Mouse (Mus musculus) liver (tissue): Measurements from ENCODE around the gene Tmod4.
"Not testable (repeated sequence)": the region's sequence is repeated elsewhere in the genome, so short reads cannot be mapped to it uniquely, and the experiment has no call there.

Experiments used
- DNase-seq: peaks from one replicate; pipeline ENCODE4 v3.0.0-alpha.2; 2020; ENCODE audit warnings: mixed read lengths

Tmod4 gene

DNA sequence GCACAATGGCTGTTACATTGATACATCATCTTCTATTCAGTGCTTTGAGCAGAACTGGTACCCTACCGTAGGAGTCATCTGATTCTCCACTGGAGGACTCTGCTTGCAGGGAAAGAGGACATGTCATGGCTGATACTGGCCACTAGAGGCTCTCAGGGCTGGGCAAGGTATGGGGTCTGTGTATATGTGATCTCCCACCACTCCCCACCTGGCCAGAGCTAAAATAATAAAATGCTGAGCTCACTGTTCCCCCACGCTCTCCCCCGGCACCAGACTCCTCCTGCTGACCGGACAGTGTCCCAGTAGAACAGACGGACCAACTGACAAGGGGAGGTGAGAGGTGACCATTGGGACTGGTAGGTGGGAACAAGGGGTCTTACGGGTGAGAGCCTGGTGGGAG lies at the start of gene Tmod4:
Tmod4 (plus strand) TSS at position 231 of the 400 bp plus-strand sequence.
- no peak for DNase-seq

GRCm38 (mm10) chr3:95088071-95088470 lies 36.2 kb upstream of the Tmod4 start:
- DNase-seq = no peak

DNA sequence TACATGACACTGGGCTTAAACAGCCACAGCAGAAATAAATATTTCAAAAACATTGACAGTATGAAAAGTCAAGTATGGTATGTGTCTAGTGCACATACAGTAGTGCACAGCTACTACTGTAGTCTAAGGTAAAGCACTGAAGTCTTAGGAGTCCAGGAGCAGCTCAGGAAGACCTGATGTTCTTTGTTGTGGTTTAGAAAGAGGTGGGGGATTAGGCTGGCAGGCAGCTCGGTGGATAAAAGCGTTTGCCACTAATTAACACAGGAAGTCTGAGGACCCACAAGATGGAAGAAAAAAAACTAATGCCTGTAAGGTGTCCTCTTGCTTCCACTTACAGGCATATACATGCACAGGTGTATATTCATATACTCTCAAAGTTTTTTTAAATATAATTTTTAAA lies 23.4 kb upstream of the Tmod4 start:
- no peak for DNase-seq

DNA sequence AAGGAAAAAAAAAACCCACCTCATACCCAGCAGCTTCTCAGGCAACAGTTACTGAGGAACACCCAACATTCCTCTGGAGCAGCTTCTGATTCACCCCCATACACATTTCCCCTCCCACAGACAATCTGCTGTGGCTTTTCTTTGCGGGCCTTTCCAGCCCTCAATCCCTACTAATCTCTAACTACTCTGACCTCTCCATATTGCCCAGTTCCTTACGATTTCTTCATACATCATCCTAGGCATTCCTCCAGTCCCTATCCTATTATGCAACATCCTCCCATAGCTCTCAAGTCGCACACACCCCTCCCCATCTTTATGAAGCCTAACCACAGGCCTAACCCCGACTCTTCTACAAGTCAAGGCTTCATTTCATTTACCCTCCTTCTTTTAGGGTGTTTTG lies 19.2 kb upstream of the Tmod4 start:
- DNase-seq = no peak

DNA sequence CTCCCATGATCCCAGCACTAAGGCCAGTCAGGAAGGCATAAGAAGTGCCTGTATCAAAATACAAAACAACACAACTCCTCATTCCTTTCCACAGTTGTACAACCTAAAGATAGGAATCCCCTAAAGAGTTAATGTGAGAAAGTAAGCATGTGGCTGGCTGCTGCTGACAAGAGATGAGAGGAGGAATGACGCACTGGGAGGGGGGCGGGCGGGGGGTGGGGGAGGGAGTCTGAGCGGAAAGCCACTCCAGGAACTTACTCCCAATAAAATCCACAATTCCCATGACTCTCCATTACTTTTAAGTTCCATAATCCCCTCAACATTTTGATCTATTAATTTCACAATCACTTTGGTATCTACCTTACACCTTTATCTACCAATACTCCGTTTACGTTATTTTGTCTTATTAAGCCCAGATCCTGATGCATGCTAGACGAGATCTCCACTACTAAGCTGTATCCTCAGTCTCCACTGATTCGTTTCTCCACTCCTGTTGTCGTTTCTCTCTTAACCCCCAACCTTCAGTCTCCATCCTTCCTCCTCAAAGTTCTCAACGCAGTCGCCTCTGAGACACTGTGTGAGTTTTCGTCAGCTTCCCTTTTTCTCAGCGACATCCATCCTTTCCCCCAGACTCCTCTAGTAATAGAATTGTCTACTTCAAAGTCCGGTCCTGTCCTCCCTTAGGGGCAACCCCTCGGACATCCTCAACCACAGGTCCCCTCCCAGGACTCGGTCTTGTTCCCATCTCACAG lies 18.5 kb upstream of the Tmod4 start:
- peak; percentile 49 for DNase-seq

GRCm38 (mm10) chr3:95106338-95107117 lies 17.7 kb upstream of the Tmod4 start, which contains the start of gene Pip5k1a:
TSS of gene Pip5k1a (minus strand) at chr3:95106930.
- DNase-seq = peak; percentile 98

GRCm38 (mm10) chr3:95107308-95107707 lies 17.0 kb upstream of the Tmod4 start:
- DNase-seq = not testable (repeated sequence)

GRCm38 (mm10) chr3:95107898-95108297 lies 16.4 kb upstream of the Tmod4 start:
- DNase-seq = no peak

- peak; percentile 88 for DNase-seq
Measured at GRCm38 (mm10) chr3:95110911-95111726, 13.2 kb upstream of the Tmod4 start, which contains the start of gene Vps72. TSS of gene Vps72 (plus strand) at chr3:95111022.

- no peak for DNase-seq
Measured at GRCm38 (mm10) chr3:95112760-95113159, 11.5 kb upstream of the Tmod4 start.

GRCm38 (mm10) chr3:95117751-95118150 lies 6.5 kb upstream of the Tmod4 start:
- DNase-seq = no peak

GRCm38 (mm10) chr3:95121580-95121979 lies 2.7 kb upstream of the Tmod4 start:
- DNase-seq = no peak

GRCm38 (mm10) chr3:95124972-95125371 lies 696 bp downstream of the Tmod4 start:
- no peak for DNase-seq

GRCm38 (mm10) chr3:95129226-95129651 lies 5.0 kb downstream of the Tmod4 start:
- no peak for DNase-seq

DNA sequence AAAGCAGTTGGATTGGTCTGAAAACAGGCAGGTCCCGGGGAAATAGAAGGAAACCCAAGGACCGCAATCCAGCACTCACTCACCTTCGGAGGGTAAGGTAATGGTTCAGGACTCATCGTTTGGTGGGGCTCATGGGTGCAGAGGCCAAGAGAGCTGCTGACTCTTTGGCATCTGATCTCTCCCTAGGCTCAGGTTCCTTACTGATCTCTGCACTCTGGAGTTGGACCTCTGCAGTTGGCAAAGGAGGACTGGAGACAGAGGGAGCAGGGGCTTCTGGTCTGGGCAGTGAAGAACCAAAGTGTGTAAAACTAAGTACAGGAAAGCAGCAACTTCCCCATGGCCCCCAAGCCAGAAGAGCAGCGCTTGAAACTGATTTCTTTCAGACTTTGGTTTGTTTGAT lies 5.8 kb downstream of the Tmod4 start:
- DNase-seq = no peak

DNA sequence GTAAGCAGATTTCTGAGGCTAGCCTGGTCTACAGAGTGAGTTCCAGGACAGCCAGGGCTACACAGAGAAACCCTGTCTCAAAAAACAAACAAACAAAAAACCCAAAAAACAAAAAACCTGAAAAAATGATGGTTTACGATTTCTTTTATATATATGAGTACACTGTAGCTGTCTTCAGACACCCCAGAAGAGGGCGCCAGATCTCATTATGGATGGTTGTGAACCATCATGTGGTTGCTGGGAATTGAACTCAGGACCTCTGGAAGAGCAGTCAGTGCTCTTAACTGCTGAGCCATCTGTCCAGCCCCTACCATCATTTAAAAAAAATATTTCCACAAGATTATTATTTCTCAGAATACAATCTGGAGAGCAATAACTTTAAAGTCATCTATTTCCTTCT lies 8.1 kb downstream of the Tmod4 start:
- not testable (repeated sequence) for DNase-seq

DNA sequence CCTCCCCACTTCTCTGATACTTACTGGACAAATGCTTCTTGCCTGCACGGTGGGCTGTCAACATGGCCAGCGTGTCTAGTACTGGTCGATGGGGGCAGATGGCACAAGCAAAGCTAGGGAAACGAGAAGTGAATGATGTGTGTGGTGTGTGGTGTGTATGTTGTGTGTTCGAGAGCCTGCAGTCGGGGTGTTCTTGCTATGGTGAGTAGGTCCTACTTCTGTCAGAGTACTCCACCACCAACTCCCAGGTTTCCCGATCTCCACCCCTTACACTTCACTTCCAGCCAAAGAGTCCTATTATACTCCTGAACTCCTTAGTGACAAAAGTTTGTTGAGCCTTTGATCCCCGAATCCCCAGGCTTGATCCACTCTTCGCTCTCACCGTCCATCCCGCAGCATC lies 8.9 kb downstream of the Tmod4 start:
- no peak for DNase-seq

DNA sequence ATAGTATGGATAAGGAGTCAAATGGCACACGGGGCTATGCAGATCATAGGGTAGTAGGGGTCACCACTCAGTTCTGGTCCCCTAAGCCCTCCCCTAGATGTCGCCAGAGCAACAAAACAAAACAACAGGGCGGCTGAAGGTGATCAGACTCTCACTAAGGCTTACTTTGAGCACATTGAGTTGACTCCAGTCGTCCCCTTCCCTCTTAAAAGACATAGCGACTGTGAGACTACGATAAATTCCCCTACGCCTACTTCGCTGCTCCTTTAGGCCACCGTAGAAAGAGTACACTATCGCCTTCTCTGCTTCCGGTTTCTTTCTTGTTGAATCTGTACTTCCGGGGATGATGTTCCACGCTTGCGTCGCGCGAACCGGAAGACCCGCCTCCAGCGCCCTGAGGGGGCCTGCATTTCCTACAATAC lies 9.4 kb downstream of the Tmod4 start, which contains the start of the genes Scnm1 and Lysmd1:
Scnm1 (minus strand) TSS at position 332 of the 422 bp plus-strand sequence.
Lysmd1 (plus strand) TSS at position 409 of the 422 bp plus-strand sequence.
- peak; percentile 90 for DNase-seq

DNA sequence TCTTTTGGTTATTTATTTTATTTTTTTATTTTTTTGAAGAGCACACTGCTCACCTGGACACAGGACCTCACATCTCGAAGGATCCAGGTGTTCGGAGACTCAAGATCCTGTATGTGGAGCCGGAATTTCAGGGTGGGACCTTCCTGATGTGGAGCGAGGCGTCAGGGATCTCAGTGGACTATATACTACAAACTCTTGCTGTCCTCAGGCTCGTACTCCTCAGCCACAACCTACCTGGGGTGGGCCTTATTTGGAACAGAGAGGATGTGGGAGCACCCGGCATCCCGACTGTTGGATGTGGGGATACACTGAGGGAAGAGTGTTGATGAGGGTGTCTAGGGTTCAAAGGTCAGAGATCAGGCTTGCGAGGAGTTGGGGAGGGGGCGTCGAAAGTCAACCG lies 9.9 kb downstream of the Tmod4 start:
- DNase-seq = not testable (repeated sequence)

- DNase-seq = peak; percentile 84
Measured at GRCm38 (mm10) chr3:95135023-95135422, 10.7 kb downstream of the Tmod4 start.

GRCm38 (mm10) chr3:95135433-95136052 lies 11.3 kb downstream of the Tmod4 start:
- DNase-seq = no peak

GRCm38 (mm10) chr3:95136336-95136735 lies 12.1 kb downstream of the Tmod4 start:
- DNase-seq = no peak
